Mouse (Mus musculus) spleen, embryonic (tissue): ENCODE results near the gene Vrk3.

ENCODE experiments used
- CTCF ChIA-PET: fragments of 350-600 bp; sonication (Branson Sonifier 250); formaldehyde crosslinking; loops from one replicate; lab custom pipeline; 2022; lab: Charles Lee

Vrk3 gene

GRCm38 (mm10) chr7:44757164-44757563, 9.0 kb downstream of the Vrk3 start:
- CTCF ChIA-PET, result interaction anchor here (0.8 kb wide), 1 partner anchor 12 kb away, joined by 3 read pairs; no protein-coding TSS in a partner anchor

GRCm38 (mm10) chr7:44760366-44760765, 12.2 kb downstream of the Vrk3 start:
- CTCF ChIA-PET, result no interaction called here

- CTCF ChIA-PET, result no interaction called here
These were observed 19.9 kb downstream of the Vrk3 start for GRCm38 (mm10) chr7:44768129-44768528.

- CTCF ChIA-PET, result no interaction called here
These were observed 21.9 kb downstream of the Vrk3 start for GRCm38 (mm10) chr7:44770046-44770578.

GRCm38 (mm10) chr7:44772591-44773204, 24.5 kb downstream of the Vrk3 start:
- CTCF ChIA-PET, result no interaction called here

- CTCF ChIA-PET, result no interaction called here
These were observed 28.8 kb downstream of the Vrk3 start for GRCm38 (mm10) chr7:44776849-44777498.

- CTCF ChIA-PET, result no interaction called here
These were observed 31.9 kb downstream of the Vrk3 start for GRCm38 (mm10) chr7:44780101-44780500.

GRCm38 (mm10) chr7:44789531-44789930, 41.3 kb downstream of the Vrk3 start:
- CTCF ChIA-PET, result no interaction called here

GRCm38 (mm10) chr7:44790066-44790465, 41.9 kb downstream of the Vrk3 start:
- CTCF ChIA-PET, result no interaction called here

GRCm38 (mm10) chr7:44792781-44793180, 44.6 kb downstream of the Vrk3 start:
- CTCF ChIA-PET, result no interaction called here

GRCm38 (mm10) chr7:44808927-44809326, 60.7 kb downstream of the Vrk3 start:
- CTCF ChIA-PET, result no interaction called here

GRCm38 (mm10) chr7:44809466-44809865, 61.3 kb downstream of the Vrk3 start:
- CTCF ChIA-PET, result no interaction called here

GRCm38 (mm10) chr7:44810365-44810764, 62.2 kb downstream of the Vrk3 start:
- CTCF ChIA-PET, result no interaction called here

GRCm38 (mm10) chr7:44810819-44811557, 62.8 kb downstream of the Vrk3 start:
- CTCF ChIA-PET, result no interaction called here

GRCm38 (mm10) chr7:44812651-44813325, 64.6 kb downstream of the Vrk3 start:
- CTCF ChIA-PET, result no interaction called here

- CTCF ChIA-PET, result no interaction called here
These were observed 65.8 kb downstream of the Vrk3 start for GRCm38 (mm10) chr7:44813985-44814384.

GRCm38 (mm10) chr7:44814423-44814822, 66.2 kb downstream of the Vrk3 start:
- CTCF ChIA-PET, result no interaction called here

GRCm38 (mm10) chr7:44814952-44815553, 66.8 kb downstream of the Vrk3 start:
- CTCF ChIA-PET, result interaction anchor here (0.6 kb wide), 2 partner anchors 73 to 512 kb away, joined by 6 to 8 read pairs; no protein-coding TSS in a partner anchor

- CTCF ChIA-PET, result interaction anchor here (0.6 kb wide), 2 partner anchors 74 to 513 kb away, joined by 6 to 8 read pairs; no protein-coding TSS in a partner anchor
These were observed 67.7 kb downstream of the Vrk3 start, which contains the start of the genes Nup62 and Il4i1 for GRCm38 (mm10) chr7:44815721-44816469. TSS of gene Nup62 (plus strand) at chr7:44816088. TSS of gene Il4i1 (plus strand) at chr7:44816387.

GRCm38 (mm10) chr7:44816470-44817021, 68.3 kb downstream of the Vrk3 start, which contains the start of gene Atf5:
TSS of gene Atf5 (minus strand) at chr7:44816658.
- CTCF ChIA-PET, result no interaction called here
